Mouse (Mus musculus) adipose tissue, adult 10 weeks (tissue): ENCODE data around the gene Edc4. TPM values are rescaled to one million over a fixed set of nuclear protein-coding genes. Genes with fewer than 3 reads are reported as not detected.

Experiments used
- polyA plus RNA-seq: library from polyadenylated mRNA; stranded (reverse); fragments of 350-450 nt; fragmentation: Illumina TruSeq; extraction: RNeasy Lipid Tissue Mini Kit (QIAGEN cat#74804); gene quantifications from one replicate; pipeline ENCODE4 v1.2.3, GENCODE M21; 2014; ENCODE audit warnings: low read depth, low replicate concordance

Gene Edc4
- polyA plus RNA-seq: 30.9 TPM

DNA sequence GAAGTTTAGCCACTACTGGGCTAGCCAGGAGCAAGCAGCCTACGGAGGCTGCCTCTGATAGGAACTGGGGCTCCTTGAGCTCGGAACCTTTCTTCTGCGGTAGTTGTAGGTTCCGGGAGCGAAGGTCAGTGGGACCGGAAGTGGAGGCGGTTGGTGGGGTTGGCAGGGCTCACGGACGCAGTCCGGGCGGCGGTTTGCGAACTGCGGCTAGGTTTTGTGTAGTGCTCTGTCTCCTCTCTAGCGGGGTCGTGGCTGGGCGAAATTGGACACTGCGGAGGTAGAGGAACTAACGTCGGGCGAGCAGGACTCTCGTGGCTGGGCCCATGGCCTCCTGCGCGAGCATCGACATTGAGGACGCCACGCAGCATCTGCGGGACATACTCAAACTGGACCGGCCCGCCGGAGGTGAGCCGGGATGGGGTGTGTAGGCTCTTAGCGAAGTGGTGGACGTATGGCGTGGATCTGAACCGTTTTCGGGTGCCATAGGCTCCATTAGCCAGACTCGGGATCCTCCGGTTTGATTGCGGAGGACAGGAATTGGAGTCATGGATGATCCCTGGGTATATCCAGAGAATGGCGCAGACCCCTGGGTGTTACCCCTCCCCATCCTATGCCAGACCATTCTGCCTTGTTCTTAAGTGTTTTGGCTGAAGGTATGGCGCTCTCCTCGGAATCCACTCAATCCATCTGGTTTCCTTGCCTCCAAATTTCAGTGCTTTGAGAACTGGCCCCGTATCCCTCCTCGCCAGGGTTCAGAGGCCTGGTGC is at the start of gene Edc4:
TSS of gene Edc4 (plus strand) at position 128 of the 767 bp plus-strand sequence.

DNA sequence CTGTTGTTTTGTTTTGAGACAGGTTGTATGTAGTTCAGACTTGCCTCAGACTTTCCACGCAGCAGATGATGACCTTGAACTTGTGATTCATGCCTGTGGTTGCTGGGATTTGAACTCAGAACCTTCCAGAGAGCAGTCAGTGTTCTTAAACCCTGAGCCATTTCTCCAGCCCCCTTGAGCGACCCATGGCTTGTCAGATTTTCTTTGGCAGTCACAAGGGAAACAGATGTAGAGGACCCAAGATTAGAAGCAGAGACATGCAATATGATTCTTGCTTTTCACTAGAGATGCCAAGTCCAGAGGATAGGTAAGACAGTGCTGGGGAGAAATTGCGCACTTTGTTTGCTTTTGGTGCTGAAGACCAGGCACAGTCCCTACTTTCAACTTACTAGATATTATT is 27.5 kb upstream of the Edc4 start, which contains the start of gene Cenpt:
TSS of gene Cenpt (minus strand) at position 101 of the 400 bp plus-strand sequence.

DNA sequence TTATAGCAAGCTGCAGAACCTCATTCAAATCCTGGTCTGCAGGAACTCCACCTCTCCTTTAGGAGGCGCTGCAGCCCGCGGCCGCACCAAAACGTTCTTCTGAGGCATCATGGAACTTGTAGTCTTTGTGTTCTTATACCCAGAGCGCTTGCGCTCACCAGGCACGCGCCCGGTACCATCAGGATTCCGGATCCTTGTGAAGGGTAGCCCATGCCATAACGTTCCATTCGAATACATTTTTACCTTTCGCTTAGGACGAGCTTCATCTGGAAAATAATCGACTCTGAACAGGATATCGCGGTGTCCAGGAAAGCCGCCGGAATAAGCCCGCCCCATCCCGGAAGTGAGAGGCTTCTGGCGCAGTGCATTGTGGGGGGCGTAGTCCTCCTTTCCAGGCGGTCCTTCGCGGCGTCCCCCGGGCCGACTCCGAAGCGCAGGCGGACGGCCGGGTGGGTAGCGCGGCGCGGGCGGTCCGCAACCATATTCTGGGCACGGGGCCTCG is 25.9 kb upstream of the Edc4 start, which contains the start of gene Thap11:
TSS of gene Thap11 (plus strand) at position 418 of the 502 bp plus-strand sequence.

DNA sequence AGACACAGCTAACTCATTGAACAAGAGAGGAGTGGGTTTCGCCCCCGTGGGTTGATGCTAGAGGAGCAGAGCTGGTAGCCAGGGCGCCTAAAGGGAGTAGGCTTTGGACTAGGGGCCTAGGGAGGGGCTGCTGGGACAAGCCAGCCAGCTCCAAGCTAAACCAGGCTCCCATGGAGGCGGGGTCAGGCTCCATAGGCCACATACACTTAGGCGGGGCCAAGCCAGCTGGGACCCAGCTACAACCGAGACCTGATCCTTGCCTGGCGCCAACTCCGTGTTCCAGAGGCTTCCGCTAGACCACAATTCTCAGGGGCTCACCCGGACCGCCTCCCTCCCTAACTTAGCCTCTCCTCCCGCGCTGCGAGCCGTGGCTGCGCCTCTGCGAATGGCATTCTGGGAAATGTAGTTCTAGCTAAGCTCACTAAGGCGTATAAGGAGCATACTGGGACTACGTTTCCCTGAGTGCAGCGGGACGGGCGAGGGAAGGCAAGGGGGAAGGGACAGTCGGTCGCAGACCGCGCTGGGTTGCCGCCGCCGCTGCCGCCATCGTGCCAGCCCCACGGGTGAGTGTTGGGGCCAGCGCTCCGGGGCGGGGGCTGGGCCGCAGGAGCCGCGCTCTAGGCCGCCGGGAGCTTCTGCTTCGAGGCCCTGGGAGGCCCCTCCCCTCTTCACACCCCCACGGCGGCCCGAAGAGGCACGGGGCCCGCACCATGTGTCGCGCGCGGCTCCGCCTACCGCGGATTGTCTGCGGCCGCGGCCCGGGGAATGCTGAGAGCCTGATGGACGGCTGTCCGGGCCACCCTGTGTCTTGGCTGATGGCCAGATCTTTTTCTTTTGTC is 20.3 kb upstream of the Edc4 start, which contains the start of gene Nutf2:
TSS of gene Nutf2 (plus strand) at position 438 of the 839 bp plus-strand sequence.

DNA sequence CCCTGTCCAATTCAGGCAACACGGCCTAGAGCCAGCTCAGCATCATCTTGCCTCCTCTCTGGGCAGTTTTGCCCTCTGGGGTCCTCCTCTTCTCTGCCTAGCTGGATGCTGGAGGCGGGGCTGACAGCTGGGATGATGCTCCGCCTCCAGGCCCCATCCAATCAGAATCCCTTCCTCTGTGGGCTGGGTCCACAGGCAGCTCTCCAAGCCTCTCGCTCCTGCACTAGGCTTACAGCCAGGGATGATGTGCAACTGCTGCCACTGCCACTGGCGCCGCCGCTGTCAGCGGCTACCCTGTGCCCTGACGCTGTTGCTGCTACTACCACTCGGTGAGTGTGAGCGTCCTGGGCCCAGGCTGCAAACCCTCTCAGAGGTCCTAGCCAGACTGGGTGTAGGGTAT is 12.7 kb downstream of the Edc4 start, which contains the start of gene Nrn1l:
TSS of gene Nrn1l (plus strand) at position 229 of the 400 bp plus-strand sequence.

DNA sequence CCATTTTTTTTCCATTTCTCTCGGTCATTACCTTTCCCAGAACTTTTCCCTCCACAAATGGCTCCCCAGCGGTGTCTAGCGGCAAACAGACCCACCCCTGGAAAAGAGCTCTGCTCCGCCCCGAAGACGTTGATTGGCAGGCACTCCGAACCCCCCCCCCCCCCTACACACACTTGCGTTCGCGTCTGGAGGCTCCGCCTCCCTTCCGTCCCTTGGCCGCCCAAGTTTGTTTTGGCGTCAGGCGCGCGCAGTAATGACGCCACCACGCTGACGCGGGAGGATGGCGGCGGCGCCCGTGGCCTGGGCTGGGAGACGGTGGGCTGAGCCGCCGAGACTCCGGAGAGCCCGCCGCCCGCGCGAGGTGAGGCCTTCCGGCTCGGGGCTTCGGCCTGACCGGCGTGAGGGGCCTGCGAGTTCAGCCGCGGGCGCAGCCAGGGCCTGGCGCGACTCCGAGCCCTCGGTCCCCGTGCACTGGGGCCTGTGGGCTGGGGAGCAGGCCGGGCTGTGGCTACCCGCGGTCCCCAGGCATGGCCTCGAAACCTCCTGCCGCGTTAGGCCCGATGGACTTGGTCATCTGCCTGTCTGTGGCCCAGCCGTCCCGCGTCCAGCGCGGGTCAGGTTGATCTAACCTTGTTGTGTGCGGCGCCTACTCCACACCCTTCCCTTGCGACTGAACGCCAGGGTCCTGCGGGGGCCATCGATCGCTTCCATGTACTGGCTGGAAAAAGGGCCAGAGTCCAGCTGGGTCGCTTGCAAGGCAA is 19.7 kb downstream of the Edc4 start, which contains the start of gene Pskh1:
TSS of gene Pskh1 (plus strand) at position 262 of the 761 bp plus-strand sequence.

DNA sequence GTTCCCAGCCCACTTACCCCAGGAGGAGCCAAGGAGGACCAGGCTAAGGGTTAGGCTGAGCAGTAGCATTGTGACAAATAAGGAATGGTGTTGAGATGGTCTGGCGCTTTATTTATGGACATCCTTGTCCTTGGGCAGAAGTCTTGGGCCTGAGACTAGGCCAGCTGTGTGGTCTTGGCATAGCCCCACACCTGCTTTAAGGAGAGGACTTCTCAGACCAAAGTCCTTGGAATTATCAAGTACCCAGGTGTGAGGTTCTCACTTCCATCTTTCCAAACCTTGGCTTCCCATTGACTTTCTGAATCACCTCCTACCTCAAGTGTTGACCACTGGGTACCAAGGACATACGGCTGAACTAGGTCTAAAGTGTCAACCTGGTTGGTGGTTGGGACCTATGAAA is 53.1 kb downstream of the Edc4 start, which contains the start of gene Ctrl:
TSS of gene Ctrl (minus strand) at position 101 of the 400 bp plus-strand sequence.

DNA sequence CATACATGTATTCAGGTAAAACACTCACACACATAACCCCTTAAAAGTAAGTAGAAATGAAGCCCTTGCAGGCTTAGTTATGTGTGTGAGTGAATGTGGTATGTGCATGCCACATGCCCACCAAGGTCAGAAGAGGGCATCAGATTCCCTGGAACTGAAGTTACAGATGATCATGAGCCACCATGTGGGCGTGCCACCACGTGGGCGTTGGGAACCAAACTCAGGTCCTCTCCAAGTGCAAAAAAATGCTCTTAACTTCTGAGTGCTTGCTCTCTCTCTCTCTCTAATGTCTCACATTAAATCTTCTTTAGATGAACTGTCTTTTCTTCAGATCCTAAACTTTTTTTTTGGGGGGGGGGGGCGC is 57.6 kb downstream of the Edc4 start, which contains the start of gene Psmb10:
TSS of gene Psmb10 (minus strand) at position 139 of the 364 bp plus-strand sequence.

DNA sequence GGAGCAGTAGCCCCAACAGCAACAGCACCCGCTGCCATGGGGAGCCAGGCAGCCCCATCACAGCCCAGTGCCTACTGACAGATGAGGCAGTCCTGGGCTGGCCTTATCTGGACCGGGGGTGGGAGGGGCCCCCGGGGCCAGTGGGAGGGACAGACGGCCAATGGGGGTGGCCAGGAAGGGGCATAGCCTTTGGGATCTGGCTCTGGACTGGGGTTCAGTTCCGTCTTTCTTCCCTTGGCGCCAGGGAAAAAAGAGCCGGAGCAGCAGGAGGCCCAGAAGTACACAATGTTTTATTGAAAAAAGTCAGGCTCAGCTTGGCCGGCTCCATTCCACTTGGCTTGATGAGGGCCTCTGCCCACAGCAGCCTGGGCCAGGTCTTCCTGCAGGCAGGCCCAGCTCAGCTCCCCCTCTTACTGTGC is 62.6 kb downstream of the Edc4 start, which contains the start of gene Lcat:
TSS of gene Lcat (minus strand) at position 62 of the 419 bp plus-strand sequence.

Other genes starting within 250 kb of the Edc4 start
- gene Ctcf, start 244.3 kb upstream of the Edc4 start, polyA plus RNA-seq: 38.3 TPM
- not detected for gene Agrp, start 243.5 kb upstream of the Edc4 start, polyA plus RNA-seq
- 0.82 TPM for gene Carmil2, start 194.6 kb upstream of the Edc4 start, polyA plus RNA-seq
- gene Acd, start 179.8 kb upstream of the Edc4 start, polyA plus RNA-seq: 24.3 TPM
- 13.0 TPM for gene Pard6a, start 179.7 kb upstream of the Edc4 start, polyA plus RNA-seq
- gene 4933405L10Rik, start 173.2 kb upstream of the Edc4 start, polyA plus RNA-seq: 0.74 TPM
- gene Enkd1, start 172.7 kb upstream of the Edc4 start, polyA plus RNA-seq: 6.0 TPM
- gene Gfod2, start 122.2 kb upstream of the Edc4 start, polyA plus RNA-seq: 10.8 TPM
- 15.9 TPM for gene Ranbp10, start 53.5 kb upstream of the Edc4 start, polyA plus RNA-seq
- gene Tsnaxip1, start 53.1 kb upstream of the Edc4 start, polyA plus RNA-seq: 5.6 TPM
- gene Cenpt, start 27.6 kb upstream of the Edc4 start, polyA plus RNA-seq: 12.0 TPM
- 24.7 TPM for gene Thap11, start 25.7 kb upstream of the Edc4 start, polyA plus RNA-seq
- gene Nutf2, start 20.3 kb upstream of the Edc4 start, polyA plus RNA-seq: 71.3 TPM
- gene Nrn1l, start 12.7 kb downstream of the Edc4 start, polyA plus RNA-seq: not detected
- 26.0 TPM for gene Pskh1, start 19.6 kb downstream of the Edc4 start, polyA plus RNA-seq
- 1.3 TPM for gene Ctrl, start 53.0 kb downstream of the Edc4 start, polyA plus RNA-seq
- gene Psmb10, start 57.6 kb downstream of the Edc4 start, polyA plus RNA-seq: 39.5 TPM
- gene Lcat, start 62.5 kb downstream of the Edc4 start, polyA plus RNA-seq: 1.5 TPM
- 22.0 TPM for gene Slc12a4, start 85.2 kb downstream of the Edc4 start, polyA plus RNA-seq
- gene Dpep3, start 98.5 kb downstream of the Edc4 start, polyA plus RNA-seq: 5.3 TPM
- gene Dus2, start 110.5 kb downstream of the Edc4 start, polyA plus RNA-seq: 15.9 TPM
- gene Dpep2nb, start 125.1 kb downstream of the Edc4 start, polyA plus RNA-seq: not detected
- 8.5 TPM for gene Ddx28, start 131.0 kb downstream of the Edc4 start, polyA plus RNA-seq
- 19.4 TPM for gene Nfatc3, start 178.0 kb downstream of the Edc4 start, polyA plus RNA-seq